Mouse (Mus musculus): ENCODE results near the gene Phf3.

GRCm38 (mm10) chr1:30772851-30773250 lies 100.9 kb downstream of the Phf3 start:
- no peak for TF ChIP-seq POLR2A (IDR thresholded peaks at IDR 0.05; ENCODE audit: low read depth, low read length)
- no peak for TF ChIP-seq CTCF (IDR thresholded peaks at IDR 0.05; ENCODE audit: borderline replicate concordance, insufficient read depth, low read length)
